12 mouse cellular contexts compared by ENCODE assay signal in the genomic region with DNA sequence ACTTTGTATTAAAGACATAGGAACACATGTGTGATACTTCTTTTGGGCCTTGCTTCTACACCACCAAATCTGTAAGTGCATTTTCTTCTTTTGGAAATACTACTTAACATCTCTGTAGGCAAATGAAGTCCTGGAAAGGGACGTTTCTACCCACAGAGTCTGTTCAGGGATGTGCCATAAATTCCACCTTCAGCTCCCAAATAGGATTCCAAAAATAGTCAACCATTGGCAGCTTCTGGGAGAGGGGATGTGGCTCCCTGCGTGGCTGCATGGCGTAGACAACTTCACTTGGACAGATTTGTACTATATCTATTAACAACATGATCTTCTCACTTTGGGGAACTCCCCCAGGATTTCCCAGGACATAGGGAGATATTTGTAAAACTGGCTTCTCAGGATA.
"Had no signal": no experiment of that assay in that cellular context is flagged by ENCODE, and none has a peak within 500 bp of the region (broad histone marks: within the 10 kb centered on the region; RNA-seq: fewer than 3 reads in every experiment).

No protein-coding gene starts in this region.

- DNase-seq: kidney, adult 18-20 months; kidney, adult 9 months; kidney, postnatal 14 days; kidney, postnatal 4 days; layer of hippocampus, adult 9-11 months; liver, embryonic 13.5 days; lung, adult 2 months; lung, postnatal 14 days; right cerebral cortex, adult 18-20 months; spleen, adult 18-20 months; thymus, adult 18-20 months; thymus, postnatal 36 days had no signal
